Mouse (Mus musculus): ENCODE data around the gene Rdh13. TPM values are rescaled to one million over a fixed set of nuclear protein-coding genes. Genes with fewer than 3 reads are reported as not detected.

Gene Rdh13
- total and polyA plus RNA-seq, 3 experiments, result 16.4 to 20.9 (median 17.6) TPM

GRCm38 (mm10) chr7:4437721-4438120, 7.7 kb downstream of the Rdh13 start:
- Histone ChIP-seq H3K4me1 (ENCODE audit: control insufficient read depth in 1 of 2, insufficient read depth in 2 of 2) (peaks cover 0 to 8% of the 10 kb centered on the region in 2 experiments; a peak in 2 of 4 replicates), H3K4me2 (ENCODE audit: insufficient read depth, low read depth, poor library complexity, severe bottlenecking) (no peak overlapping the region), H3K4me3 (replicated peaks in 1 of 3; ENCODE audit: low read depth in 2 of 3, low read length in 2 of 3, poor library complexity in 1 of 3) (no peak overlapping the region), H3K9me3 (replicated peaks; ENCODE audit: low read length) (peaks cover 5% of the 10 kb centered on the region), H3K27ac (ENCODE audit: insufficient read depth, low read depth) (no peak overlapping the region), H3K9ac (ENCODE audit: insufficient read depth, low read depth) (no peak overlapping the region), H3K36me3 (replicated peaks in 1 of 2; ENCODE audit: control insufficient read depth in 1 of 2, insufficient read depth in 1 of 2, low read length in 1 of 2) (peaks cover 49 to 92% of the 10 kb centered on the region in 2 experiments), H3K27me3 (replicated peaks) (no peaks in the 10 kb centered on the region), H3K79me2 (replicated peaks; ENCODE audit: control insufficient read depth, extremely low read depth, insufficient read depth, poor library complexity, severe bottlenecking) (no peaks in the 10 kb centered on the region)
- dilution Hi-C loops (cut with MboI; ENCODE audit: extremely low pct_ligation_motif_present, extremely low pct_unique_long_range_greater_than_20kb, low sequenced_read_pairs), result no loop called here
- in situ Hi-C loops (cut with MboI; ENCODE audit: low pct_ligation_motif_present, low pct_unique_long_range_greater_than_20kb, low sequenced_read_pairs), result loop anchor here (10.0 kb wide), 1 partner anchor 143 kb away; no protein-coding TSS in a partner anchor
- TF ChIP-seq RCOR1 (conservative IDR thresholded peaks at IDR 0.05; ENCODE audit: low read depth, low read length) (no peak), RAD21 (IDR thresholded peaks at IDR 0.05; ENCODE audit: low read depth, low read length) (no peak), EP300 (IDR thresholded peaks at IDR 0.05; ENCODE audit: low read length) (no peak), MAX (IDR thresholded peaks at IDR 0.05; ENCODE audit: low read length) (no peak), POLR2AphosphoS2 (IDR thresholded peaks at IDR 0.05; ENCODE audit: low read depth, low read length) (no peak), NRF1 (IDR thresholded peaks at IDR 0.05; ENCODE audit: low read depth, low read length) (no peak), ZC3H11A (IDR thresholded peaks at IDR 0.05; ENCODE audit: low read depth, low read length) (no peak)
- DNase-seq (ENCODE audit: extremely low read depth), result no peak

GRCm38 (mm10) chr7:4432026-4432425, 13.4 kb downstream of the Rdh13 start:
- no peak overlapping the region for H3K4me2 ChIP-seq (ENCODE audit: insufficient read depth, low read depth, poor library complexity, severe bottlenecking)
- H3K9ac ChIP-seq (ENCODE audit: insufficient read depth, low read depth), result no peak overlapping the region
- no peaks in the 10 kb centered on the region for H3K27me3 ChIP-seq (replicated peaks)
- H3K4me1 ChIP-seq (ENCODE audit: control insufficient read depth in 1 of 2, insufficient read depth in 2 of 2), result no peaks in the 10 kb centered on the region
- H3K36me3 ChIP-seq (replicated peaks in 1 of 2; ENCODE audit: control insufficient read depth in 1 of 2, insufficient read depth in 1 of 2, low read length in 1 of 2), result peaks cover 54 to 95% of the 10 kb centered on the region in 2 experiments
- in situ Hi-C loops (cut with MboI; ENCODE audit: low pct_ligation_motif_present, low pct_unique_long_range_greater_than_20kb, low sequenced_read_pairs) (loop anchor here (10.0 kb wide), 1 partner anchor 137 kb away; no protein-coding TSS in a partner anchor), dilution Hi-C loops (cut with MboI; ENCODE audit: extremely low pct_ligation_motif_present, extremely low pct_unique_long_range_greater_than_20kb, low sequenced_read_pairs) (no loop called here)
- H3K9me3 ChIP-seq (replicated peaks; ENCODE audit: low read length), result peaks cover 5% of the 10 kb centered on the region
- no peak for TF ChIP-seq KAT2A (IDR thresholded peaks at IDR 0.05; ENCODE audit: insufficient replicate concordance, low read length)
- TF ChIP-seq MAX (IDR thresholded peaks at IDR 0.05; ENCODE audit: low read length), result no peak
- no peak for TF ChIP-seq GABPA (IDR thresholded peaks at IDR 0.05; ENCODE audit: insufficient replicate concordance, low read depth, low read length)
- no peak for TF ChIP-seq RCOR1 (conservative IDR thresholded peaks at IDR 0.05; ENCODE audit: low read depth, low read length)
- TF ChIP-seq ETS1 (conservative IDR thresholded peaks at IDR 0.05; ENCODE audit: low read depth, low read length), result no peak
- no peak for TF ChIP-seq EP300 (IDR thresholded peaks at IDR 0.05; ENCODE audit: low read length)
- no peak for TF ChIP-seq SIN3A (IDR thresholded peaks at IDR 0.05; ENCODE audit: low read length)
- TF ChIP-seq USF2 (conservative IDR thresholded peaks at IDR 0.05; ENCODE audit: low read depth, low read length), result no peak
- no peak for TF ChIP-seq ZC3H11A (IDR thresholded peaks at IDR 0.05; ENCODE audit: low read depth, low read length)
- no peak for TF ChIP-seq UBTF (IDR thresholded peaks at IDR 0.05; ENCODE audit: low read depth, low read length)
- TF ChIP-seq USF1 (IDR thresholded peaks at IDR 0.05; ENCODE audit: low read depth, low read length), result no peak
- no peak for TF ChIP-seq CHD2 (IDR thresholded peaks at IDR 0.05; ENCODE audit: low read length)
- TF ChIP-seq ZMIZ1 (IDR thresholded peaks at IDR 0.05; ENCODE audit: low read depth, low read length), result no peak
- H3K4me3 ChIP-seq (replicated peaks in 1 of 3; ENCODE audit: low read depth in 2 of 3, low read length in 2 of 3, poor library complexity in 1 of 3), result no peak overlapping the region
- H3K27ac ChIP-seq (ENCODE audit: insufficient read depth, low read depth), result no peak overlapping the region
- DNase-seq (ENCODE audit: extremely low read depth), result no peak
- no peaks in the 10 kb centered on the region for H3K79me2 ChIP-seq (replicated peaks; ENCODE audit: control insufficient read depth, extremely low read depth, insufficient read depth, poor library complexity, severe bottlenecking)
